Mouse (Mus musculus) spleen, adult 2 months (tissue): ENCODE data around the gene Pimreg.

Experiments
- CTCF ChIP-seq: fragments of 200-500 bp; IDR thresholded peaks from 2 replicates; pipeline ENCODE4 v1.5.1; 2011; ENCODE audit warnings: mild to moderate bottlenecking, inconsistent platforms; ENCODE audit not compliant: insufficient read depth, insufficient read length, insufficient replicate concordance; ENCODE audit errors: extremely low read depth
- POLR2A ChIP-seq: fragments of 200-500 bp; IDR thresholded peaks from 2 replicates; pipeline ENCODE4 v1.6.1; 2011; ENCODE audit warnings: low read depth, low read length, inconsistent platforms

DNA sequence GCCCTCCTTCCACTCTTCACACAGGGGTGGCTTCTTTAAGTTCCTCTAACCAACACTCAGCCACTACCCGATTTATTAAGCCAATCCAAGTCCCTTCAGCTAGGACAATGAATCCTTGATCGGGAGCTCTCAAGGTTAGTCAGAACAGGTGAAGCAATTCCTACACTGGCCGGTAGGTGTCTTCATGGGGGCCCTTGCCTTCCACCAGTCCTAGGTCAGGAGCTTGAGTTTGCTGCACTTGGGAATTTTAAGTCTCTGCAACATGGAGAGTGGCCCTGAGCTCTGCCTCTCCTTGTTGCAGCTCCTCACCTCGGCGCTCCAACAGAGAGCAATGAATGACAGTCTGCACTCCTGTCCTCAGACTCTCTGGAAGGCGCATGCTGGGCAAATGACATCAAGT is 24.5 kb downstream of the Pimreg start:
- TF ChIP-seq POLR2A, result no peak
- TF ChIP-seq CTCF, result peak; percentile 41; the same call in 1 of the 2 replicates
